Mouse (Mus musculus): ENCODE measurements around the gene H6pd.

- TF ChIP-seq GATA1 (IDR thresholded peaks at IDR 0.05; ENCODE audit: low read depth, low read length) = no peak
- no peak for TF ChIP-seq POLR2AphosphoS2 (IDR thresholded peaks at IDR 0.05; ENCODE audit: low read length)
- TF ChIP-seq EP300 (IDR thresholded peaks at IDR 0.05; ENCODE audit: low read depth in 1 of 2, low read length in 2 of 2) = no peak
- TF ChIP-seq CTCF (IDR thresholded peaks at IDR 0.05 in 2 of 3, conservative IDR thresholded peaks at IDR 0.05 in 1 of 3; ENCODE audit: control insufficient read depth in 1 of 3, insufficient read depth in 1 of 3, low read depth in 2 of 3, low read length in 3 of 3, poor library complexity in 1 of 3, severe bottlenecking in 1 of 3) = no peak
- TF ChIP-seq CHD1 (IDR thresholded peaks at IDR 0.05; ENCODE audit: low read depth, low read length) = no peak
- TF ChIP-seq POLR2AphosphoS5 (IDR thresholded peaks at IDR 0.05; ENCODE audit: borderline replicate concordance, low read depth, low read length) = no peak
- TF ChIP-seq POLR2A (IDR thresholded peaks at IDR 0.05; ENCODE audit: control insufficient read depth in 1 of 2, insufficient read depth in 1 of 2, low read depth in 1 of 2, low read length in 2 of 2, poor library complexity in 1 of 2) = no peak
- no peak for TF ChIP-seq MAFK (IDR thresholded peaks at IDR 0.05; ENCODE audit: borderline replicate concordance, low read depth, low read length)
- no peak for TF ChIP-seq HCFC1 (IDR thresholded peaks at IDR 0.05; ENCODE audit: low read depth, low read length)
- TF ChIP-seq GABPA (IDR thresholded peaks at IDR 0.05; ENCODE audit: low read depth, low read length) = no peak
- no peak for TF ChIP-seq SMC3 (IDR thresholded peaks at IDR 0.05; ENCODE audit: low read depth, low read length)
- no peak for TF ChIP-seq NELFE (IDR thresholded peaks at IDR 0.05; ENCODE audit: low read depth, low read length)
- no peak for TF ChIP-seq SIN3A (IDR thresholded peaks at IDR 0.05; ENCODE audit: low read length)
These were observed 67.6 kb downstream of the H6pd start for GRCm38 (mm10) chr4:149941067-149941755.
